Mouse (Mus musculus) mesoderm, embryonic 11.5 days (tissue): ENCODE measurements around the gene Gm10563.
"Not testable (repeated sequence)": the region's sequence is repeated elsewhere in the genome, so short reads cannot be mapped to it uniquely, and the experiment has no call there.

Experiments used
- DNase-seq: peaks from one replicate; pipeline ENCODE4 v3.0.0-alpha.2; 2012; ENCODE audit warnings: low read depth, low spot score

Gm10563 gene

DNA sequence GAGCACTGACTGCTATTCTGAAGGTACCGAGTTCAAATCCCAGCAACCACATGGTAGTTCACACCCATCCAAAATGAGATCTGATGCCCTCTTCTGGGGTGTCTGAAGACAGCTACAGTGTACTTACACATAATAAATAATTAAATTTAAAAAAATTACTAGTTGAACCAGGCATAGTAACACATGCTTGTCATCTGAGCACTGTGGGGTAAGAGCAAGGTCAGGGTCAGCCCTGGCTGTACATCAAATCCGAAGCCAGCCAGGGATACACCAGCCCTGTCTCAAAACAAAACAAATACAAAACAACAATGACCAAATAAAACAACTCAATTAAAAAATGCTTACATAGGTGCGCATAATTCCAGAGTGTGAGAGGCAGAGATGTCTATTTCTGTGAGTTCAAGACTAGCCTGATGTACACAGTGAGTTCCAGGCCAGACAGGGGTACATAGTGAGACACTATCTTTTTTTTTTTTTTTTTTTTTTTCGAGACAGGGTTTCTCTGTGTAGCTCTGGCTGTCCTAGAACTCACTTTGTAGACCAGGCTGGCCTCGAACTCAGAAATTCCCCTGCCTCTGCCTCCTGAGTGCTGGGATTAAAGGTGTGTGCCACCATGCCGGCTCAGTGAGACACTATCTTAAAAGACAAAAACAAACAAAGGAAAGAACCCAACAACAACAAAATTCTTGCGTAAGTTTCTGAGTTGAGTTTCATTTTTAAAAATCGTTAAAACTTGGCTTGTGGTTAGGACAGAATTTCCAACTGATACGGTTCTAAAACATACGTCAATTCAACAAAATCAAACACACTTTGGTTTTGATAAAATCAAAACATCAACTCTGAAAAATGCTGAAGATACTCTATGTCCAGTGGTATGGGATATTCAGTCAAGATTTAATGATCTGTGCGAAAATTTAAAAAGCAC, 45.0 kb downstream of the Gm10563 start:
- no peak for DNase-seq

DNA sequence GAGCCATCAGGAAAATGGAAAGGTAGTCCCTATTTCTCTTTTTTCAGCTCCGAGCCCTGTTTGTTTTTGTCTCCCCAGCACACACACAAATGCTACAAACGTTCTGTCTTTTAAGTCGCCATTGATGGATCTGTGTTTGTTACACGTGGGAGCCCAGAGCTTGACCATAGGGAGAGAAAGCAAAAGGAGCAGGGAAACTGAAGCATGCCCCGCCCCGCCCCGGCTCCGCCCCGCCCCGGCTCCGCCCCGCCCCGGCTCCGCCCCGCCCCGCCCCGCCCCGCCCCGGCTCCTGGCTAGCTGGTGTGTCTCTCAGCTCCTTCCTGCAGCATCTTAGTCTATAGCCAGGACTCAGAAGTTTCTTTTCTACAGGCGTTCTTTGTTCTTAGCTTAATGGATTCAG, 46.7 kb downstream of the Gm10563 start:
- DNase-seq = no peak

DNA sequence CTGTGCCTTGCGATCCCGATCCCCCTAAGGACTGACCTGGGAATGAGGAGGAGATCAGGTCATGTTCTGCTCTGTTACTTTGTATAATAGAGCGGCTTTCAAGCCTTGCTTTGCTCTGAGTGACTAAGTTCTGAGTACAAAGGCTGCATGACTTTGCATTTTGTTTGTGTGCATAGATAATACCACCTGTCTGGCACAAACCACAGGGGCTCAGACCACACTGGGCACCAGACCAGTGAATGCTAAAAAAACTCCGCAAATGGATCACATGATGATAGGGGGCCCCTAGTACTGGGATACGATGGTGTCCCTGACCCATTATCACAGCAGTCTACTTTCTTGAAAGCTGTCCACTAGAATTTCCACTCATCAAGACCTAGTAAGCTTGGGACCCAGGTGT, 48.6 kb downstream of the Gm10563 start:
- no peak for DNase-seq

DNA sequence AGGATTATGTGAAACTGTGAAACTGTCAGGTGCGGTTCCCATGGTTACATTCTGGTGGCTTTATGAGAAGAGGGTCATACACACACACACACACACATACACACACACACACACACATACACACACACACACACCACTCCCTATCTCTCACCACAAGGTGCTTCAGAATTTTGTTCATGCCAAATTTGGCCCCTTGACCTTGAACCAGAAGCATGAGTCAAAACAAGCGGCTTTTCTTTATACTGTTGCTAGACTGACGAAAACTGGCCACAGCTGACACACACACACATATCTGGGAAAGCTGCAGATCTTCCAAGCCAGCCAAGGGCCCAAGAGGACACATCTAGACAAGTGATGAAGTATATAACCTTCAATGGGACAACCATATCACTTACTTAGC, 49.4 kb downstream of the Gm10563 start:
- no peak for DNase-seq

DNA sequence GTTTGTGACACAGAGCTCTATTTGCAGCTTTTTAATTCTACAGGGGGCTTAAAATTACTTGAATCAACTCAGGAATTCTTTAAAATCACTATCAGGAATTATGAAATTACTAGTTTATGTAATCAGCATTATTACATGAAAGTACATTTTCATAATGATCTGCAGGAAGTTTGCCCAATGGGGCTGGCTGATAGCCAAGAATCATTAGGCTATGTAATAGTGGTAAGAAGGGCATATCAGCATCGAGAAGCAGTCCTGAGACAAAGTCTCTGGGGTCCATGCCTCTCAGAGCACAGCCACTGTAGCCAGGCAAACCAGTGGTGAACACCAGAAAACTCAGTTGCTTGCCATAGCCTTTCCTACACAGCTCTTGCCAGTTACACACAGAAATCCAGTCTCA, 51.4 kb downstream of the Gm10563 start:
- no peak for DNase-seq

DNA sequence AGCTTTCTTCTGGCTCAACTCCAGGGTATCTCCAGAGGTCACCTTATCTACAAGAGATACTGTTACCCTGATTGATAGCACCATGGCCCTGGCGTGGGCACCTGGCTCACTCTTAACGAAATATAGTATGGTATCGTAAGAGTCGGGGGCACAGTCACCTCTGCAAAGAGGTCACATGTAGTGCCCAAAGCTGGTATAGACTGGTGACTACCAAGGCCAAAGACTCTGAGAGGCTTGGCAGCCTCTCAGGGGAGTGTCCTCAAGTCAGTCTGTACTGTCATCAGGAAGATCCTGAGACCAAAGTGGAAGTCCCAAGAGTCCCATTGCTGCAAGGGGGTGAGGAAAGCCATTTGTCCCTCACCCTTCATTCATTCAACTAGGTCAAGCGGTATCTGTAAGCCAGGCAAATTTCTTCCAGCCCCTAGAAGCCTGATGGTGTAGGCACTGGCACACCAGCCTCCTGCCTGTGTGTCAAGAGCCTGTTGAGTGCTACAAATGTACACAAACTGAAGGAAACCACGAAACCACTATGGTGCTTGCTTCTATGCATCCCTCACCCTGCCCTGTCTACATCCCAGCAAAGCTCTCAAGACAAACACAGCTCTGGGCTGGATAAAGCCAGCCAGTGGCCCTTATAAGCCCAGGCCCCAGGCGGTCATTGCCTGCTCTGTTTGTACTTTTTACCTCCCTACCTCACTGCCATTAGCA, 54.0 kb downstream of the Gm10563 start:
- no peak for DNase-seq

DNA sequence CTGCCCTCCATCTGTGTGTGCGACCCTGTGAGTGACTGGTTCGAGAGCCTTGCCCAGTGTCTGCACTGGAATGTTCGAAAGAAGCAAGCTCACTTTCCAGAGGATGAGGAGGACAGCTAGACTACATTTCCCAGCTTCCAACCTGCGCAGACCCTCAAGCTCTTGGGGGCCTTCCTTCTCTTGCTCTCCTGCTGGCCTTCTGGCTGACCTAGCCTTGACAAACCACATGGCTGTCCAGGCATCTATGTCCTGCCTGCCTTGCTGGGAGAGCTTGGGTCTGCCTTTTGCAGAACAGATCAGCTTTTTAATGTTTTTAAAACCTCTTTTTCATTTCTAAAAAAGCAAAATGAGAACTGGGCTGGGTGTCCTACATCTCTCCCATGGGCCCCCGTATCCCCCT, 55.9 kb downstream of the Gm10563 start:
- no peak for DNase-seq

DNA sequence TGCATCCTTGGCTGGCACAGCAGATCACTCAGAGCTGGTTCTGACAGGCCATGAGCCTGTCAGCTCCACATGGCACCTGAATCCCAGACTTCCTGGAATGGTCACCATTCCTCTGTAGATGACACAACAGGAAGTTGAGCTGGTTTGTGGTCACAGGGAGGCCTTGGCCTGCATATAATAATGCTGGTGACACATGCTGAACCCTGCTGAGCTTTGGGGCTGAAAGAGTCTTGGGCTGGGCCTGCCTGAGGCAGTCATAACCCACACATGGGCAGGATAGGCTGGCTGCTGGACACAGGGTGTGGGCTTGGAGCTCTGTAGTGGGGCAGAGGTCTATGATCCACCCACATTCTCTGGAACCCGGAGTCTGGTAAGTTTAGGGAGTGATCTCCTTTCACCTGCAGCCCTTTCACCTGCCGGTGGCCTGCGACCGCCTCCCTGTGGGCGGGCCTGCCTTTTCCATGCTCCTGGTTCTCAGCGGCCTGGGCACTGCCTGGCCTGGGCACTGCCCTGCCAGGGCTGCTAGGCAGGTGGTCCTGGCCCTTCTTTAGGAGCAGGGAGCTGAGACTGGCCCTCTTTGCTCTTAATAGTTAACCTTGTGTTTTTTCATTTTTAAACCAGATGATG, 62.8 kb downstream of the Gm10563 start:
- DNase-seq = no peak

DNA sequence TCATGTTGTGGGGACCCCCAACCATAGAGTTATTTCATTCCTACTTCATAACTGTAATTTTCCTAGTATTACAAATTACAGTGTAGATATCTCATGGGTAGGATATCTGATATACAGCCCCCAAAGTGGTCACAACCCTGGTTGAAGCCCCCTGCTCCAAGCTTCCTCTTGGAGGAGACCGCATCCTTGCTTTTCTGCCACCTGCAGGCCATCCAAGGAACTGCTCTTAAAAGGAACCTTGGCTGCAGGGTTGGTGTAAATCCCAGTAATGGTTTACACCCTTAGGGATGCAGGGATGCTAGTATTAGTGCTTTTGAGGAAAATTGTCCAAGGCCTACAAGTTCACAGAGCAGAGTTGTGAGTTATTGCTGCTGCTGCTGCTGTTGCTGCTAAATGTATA, 64.8 kb downstream of the Gm10563 start:
- peak; percentile 71 for DNase-seq

DNA sequence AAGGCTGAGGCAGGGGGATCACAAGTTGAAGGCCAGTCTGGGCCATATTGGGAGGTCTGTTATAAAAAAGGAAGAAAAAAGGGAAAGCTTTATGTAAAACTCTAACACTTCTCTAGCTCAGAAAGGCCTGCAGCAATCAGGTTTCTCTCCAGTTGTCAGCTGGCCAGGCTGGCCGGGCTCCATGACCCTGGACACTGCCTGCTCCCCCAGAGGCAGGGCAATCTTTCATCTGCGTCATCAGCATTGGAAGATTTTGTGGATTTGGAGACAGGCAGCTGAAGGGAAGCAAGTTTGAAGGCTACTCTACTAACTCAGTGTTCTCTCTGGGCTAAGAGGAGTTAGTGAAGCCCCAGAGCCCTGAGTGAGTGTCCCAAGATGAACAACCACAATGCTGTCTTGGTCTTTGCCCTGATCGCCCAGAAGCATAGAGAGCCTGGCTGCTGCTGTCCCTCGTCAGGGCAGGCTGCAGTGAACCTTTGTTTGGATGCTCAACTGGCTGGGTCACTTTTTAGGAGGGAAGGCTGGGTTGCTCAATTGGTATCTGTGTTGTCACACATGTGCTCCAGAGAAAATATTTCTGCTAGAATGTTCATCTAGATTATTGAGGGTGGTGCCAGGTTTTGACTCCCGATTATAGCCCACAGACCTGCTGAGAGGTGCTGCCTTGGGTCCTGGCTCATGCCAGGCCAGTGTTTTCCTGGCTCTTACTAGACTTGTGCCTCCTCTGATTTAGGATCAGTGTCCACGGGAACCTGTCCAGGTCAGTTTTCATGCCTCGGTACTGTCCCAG, 66.7 kb downstream of the Gm10563 start:
- no peak for DNase-seq

DNA sequence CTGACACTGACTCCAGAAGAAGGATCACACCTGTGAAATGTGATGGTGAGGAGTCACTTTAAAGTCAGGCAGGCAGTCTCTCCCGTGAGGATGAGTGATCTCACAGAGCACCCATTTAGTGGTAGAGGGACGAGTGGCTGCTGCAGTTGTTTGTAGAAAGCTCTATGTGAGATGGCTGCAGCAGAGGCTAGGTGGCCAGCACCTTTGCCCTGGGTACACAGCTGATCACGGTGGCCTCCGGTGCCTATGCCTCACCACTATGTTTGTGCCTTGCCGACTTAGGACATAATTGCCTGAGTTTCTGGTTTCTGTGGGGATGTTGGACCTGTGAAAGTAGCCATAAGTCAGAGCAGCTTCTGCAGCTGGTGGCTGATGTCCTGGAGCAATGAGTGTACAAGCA, 67.5 kb downstream of the Gm10563 start:
- DNase-seq = no peak

DNA sequence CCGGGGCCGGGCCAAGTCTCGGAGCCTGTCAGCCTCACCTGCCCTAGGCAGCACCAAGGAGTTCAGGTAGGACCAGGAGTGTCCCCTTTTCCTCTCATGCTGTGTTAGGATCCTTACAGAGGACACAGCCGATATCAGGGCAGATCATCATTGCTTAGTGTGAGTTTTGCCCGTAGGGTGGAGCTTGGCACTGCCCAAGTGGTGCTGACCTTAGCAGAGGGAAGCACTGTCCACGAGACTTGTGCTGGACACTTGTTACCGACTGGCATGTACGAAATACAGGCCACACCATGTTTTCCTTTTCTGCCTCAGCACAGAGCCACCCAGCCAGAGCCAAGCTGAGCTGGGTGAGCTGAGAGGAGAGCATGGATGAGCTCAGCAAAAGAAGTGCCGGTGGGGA, 68.1 kb downstream of the Gm10563 start:
- DNase-seq = no peak

DNA sequence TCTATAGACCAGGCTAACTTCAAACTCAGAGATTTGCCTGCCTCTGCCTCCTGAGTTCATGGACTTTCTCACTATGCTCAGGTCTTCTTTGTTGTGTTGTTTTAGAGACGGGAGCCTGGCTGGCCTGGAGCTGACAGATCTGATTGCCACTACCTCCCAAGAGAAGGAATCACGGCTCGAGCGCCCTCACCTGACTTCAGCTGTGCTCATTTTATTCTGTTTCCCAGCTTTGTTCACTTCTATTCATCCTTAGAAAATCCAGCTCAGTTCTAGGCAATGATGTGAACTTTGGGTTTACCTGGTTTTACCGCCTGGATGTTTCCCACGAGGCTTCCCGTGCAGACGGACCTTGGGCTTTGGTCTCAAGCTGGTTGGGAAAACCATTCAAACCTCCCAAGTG, 69.7 kb downstream of the Gm10563 start:
- DNase-seq = no peak

DNA sequence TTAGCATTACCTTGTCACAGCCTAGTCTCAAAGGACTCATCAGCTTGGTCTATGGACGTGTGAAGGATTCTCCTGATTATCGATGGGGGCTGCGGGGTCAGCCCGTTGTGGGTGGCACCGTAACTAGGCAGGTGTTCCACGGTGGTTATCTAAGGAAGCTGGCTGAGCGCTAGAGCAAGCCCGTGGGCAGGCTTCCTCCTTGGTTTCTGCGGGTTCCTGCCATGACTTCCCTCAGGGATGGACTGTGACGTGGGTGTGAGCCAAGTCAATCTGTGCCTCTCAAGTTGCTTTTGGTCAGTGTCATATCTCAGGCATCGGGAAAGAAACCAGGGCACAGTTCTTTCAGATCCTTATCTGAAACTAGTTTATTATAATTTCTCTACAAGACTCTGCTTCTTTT, 70.3 kb downstream of the Gm10563 start:
- DNase-seq = no peak

DNA sequence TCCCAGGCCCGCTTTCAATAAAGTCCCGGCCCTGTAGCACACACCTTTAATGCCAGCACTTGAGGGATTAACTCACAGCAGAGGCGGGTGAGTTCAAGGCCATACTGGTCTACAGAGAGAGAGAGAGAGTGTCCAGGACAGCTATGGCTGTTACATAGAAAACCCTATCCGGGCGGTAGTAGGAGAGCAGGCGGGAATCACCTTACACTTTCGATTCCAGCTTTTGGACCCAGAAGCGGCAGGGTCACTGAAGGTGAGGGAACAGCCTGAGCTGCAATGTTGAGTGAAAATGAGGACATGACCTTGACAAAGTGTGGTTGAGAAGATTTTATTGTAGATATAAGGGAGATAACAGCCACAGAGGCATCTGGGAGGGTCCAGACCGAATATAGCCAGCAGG, 71.3 kb downstream of the Gm10563 start:
- DNase-seq = no peak

DNA sequence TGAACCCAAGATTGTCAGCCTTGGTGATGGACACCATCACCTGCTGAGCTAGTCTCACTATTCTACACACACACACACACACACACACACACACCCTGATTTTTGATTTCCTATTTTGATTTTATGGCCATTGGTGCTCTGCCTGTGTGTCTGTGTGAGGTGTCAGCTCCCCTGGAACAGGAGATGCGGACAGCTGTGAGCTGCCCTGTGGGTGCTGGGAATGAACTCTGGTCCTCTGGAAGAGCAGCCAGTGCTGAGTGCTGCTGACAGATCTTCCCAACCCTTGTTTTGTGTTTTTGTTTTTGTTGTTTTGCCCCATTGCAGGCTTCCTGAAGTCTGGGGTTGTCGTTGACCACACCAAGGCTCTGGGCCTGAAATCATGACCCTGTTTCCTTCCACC, 72.1 kb downstream of the Gm10563 start:
- DNase-seq = no peak

DNA sequence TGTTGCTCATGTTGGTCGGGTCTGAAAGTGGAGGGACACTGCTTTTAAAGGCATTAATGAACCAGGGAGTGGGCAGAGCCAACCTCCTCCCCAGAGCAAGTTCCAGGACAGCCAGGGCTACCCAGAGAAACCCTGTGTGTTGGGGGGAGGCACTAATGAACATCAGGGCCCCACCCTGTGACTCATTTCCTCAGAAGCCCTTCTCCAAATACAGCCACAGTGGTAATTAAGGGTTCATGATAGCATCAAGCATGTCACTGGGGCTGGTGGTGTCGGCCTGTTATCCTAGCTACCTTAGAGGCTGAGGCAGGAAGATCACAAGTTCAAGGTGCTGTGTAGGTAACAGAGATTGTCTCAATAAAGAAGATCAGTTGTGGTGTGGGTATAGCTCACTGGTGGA, 73.8 kb downstream of the Gm10563 start:
- no peak for DNase-seq

DNA sequence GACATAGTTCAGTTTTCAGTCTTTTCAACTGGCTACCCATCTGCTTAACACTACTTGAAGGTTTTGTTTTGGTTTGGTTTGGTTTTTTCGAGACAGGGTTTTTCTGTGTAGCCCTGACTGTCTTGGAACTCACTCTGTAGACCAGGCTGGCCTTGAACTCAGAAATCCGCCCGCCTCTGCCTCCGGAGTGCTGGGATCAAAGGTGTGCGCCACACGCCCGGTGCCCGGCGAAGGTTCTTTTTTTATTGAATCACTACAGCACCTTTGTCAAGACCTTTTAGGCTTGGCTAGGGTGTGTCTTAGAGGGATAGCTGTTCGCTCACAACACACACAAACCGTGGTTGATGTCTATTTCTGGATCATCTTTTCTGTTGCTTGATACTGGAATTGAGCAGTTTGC, 74.9 kb downstream of the Gm10563 start:
- DNase-seq = not testable (repeated sequence)

DNA sequence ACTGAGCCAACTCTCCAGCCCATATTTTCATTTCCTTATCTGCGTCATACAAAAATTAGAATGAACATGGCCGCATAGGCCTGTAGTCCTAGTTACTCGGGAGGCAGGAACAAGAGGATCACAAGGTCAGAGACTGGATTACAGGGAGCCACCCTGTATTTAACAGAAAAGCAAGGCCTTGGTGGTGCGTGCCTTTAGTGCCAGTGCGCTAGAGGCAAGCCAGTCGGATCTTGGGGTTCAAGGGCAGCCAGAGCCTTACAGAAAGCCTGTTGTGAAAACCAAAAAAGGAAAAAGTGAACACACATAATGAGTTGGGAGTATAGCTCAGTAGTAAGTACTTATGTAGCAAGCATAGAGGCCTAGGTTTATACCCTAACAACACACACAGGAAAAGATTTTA, 75.4 kb downstream of the Gm10563 start:
- no peak for DNase-seq

DNA sequence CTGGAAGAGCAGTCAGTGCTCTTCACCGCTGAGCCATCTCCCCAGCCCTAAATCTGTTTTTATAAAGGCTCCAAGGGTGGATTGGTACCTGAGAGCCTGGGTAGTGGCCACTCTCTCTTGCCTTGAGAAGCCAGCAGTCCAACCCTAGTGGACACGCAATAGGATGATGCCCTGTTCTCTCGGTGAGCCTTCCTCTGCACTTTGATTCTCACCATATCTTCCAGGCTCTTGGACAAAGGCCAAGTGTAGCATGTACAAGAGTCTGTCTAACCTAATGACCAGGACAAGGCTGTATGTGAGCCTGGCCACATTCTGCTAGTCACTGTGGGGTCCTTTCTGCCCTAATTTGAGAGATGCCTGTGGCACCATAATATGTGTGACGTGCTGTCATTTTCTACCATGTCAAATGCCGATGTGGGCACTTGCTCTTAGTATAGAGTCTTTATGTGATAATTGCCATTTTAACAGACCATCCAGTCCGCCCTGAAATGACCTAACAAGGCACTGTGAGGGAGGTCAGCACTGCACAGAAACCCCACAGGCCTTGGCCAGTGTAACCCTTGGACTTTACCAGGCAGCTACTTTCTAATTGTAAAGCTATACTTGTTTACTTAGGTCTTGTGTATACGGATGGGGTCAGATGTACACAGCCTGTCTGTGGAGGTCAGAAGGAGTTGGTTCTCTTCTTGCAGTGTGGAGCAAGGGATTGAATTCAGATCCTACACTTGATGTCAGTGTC, 76.4 kb downstream of the Gm10563 start:
- no peak for DNase-seq

DNA sequence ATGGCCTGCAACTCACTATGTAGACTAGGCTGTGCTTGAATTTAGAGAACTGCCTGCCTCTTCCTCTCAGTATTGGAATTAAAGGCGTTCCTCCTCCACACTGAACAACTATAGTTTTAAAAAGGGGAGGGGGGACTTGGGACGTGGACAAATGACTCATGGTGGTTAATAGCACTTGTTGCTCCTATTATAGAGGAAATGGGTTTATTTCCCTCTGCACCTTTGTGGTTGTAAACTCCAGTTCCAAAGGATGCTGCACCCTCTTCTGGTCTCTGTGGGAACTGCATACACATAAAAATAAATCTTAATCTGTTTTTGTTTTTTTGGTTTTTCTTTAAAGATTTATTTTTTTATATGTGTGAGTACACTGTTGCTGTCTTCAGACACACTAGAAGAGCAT, 77.0 kb downstream of the Gm10563 start:
- peak; percentile 42 for DNase-seq
